Mouse (Mus musculus) adrenal gland, adult 2 months (tissue): ENCODE results near the gene Axdnd1. TPM values are rescaled to one million over a fixed set of nuclear protein-coding genes. Genes with fewer than 3 reads are reported as not detected.
"Not testable (repeated sequence)": the region's sequence is repeated elsewhere in the genome, so short reads cannot be mapped to it uniquely, and the experiment has no call there.

Experiments used
- DNase-seq: peaks from one replicate; pipeline ENCODE4 v3.0.0; 2021
- polyA plus RNA-seq: library from polyadenylated mRNA; depleted of rRNA; stranded (reverse); fragments of >200 nt; gene quantifications from 2 replicates; pipeline ENCODE4 v1.2.3, GENCODE M21; 2012
- total RNA-seq, 2 experiments: library from RNA; stranded (reverse); gene quantifications; 2 replicates each; pipeline ENCODE4 v1.2.3; 2021

Axdnd1 gene
- total and polyA plus RNA-seq, 3 experiments, result 0.11 to 9.1 (median 1.7) TPM

DNA sequence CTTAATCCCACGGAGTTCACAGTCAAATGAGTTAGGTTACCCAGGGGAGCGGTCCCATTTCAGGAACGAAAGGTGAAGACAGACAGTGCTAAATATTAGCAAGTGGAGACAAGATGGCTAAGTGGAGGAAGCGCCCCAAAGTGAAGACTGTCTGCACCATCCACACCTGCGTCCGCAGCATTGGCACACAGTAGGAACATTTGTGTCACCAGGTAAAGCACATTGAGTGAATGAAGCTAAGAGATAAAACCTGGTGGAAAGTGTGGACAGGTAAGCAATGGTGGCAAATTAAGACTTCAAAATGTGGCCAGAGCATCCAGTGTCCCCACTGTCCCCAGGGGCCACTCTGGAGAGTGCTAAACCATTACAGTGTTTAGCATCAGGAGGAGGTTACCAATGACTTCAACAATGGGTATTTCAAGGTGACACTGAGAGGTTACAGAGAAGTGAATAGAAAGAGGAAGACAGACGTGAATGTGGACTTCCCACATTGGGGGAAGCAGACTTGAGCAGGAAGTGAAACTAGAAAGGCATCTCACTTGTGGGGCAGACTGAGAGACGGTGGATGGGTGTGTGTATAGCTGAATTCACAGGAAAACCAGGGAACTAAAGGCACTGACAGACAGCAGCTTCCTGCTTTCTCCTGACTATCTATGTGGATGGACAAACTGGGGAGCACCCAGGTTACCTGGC is 16.2 kb upstream of the Axdnd1 start:
- no peak for DNase-seq

DNA sequence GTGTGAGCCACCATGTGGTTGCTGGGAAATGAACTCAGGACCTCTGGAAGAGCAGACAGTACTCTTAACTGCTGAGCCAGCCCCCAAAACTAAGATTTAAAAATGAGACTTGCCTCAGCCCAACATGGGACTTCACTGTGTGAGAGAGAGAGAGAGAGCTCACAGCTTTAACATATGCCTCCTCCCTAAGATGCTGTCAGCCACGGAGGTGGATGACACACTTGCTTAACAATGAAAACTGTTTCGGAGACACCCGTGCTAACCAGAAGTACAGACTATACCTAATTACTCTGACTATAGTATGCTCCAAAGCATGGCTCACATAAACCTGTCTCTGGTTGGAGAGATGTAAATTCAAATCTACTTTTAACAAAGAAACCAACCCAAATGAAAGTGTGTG is 12.5 kb upstream of the Axdnd1 start:
- no peak for DNase-seq

DNA sequence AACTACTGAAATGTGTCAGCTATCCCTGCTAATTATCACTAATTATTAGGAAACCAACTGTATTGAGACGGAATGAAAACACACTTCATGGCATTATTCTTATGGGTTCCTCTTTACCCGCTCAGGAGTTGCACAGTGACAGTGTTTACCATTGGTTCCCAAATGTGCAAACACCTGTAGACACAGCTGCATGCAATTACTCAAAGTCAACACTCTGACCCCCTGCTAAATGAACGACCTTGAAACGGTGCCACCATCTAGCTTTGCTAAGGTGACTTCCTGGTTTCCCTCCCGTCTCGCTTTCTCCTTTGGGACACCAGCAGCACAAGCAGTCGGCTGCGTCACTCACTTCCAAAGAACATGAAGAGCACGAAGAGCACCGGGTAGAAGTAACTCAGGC is 11.5 kb upstream of the Axdnd1 start:
- no peak for DNase-seq

DNA sequence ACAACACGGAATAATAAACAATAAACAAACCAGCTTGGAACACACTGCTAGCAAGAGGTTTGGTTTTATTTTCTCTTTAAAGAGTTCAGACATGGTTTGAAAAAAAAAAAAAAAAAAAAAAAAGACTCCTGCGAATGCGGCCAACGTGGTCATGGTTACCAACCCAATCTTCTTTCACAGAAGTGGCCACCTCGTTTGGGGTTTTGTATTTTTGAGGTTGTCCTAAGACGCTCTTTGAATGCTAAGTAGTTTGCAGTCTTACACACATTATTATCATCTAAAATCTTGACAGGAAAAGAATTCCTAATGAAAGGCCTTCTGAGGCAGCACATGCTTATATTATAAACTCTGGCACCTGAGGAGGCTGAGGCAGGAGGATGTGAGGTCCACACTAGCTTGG is 7.5 kb upstream of the Axdnd1 start:
- no peak for DNase-seq

DNA sequence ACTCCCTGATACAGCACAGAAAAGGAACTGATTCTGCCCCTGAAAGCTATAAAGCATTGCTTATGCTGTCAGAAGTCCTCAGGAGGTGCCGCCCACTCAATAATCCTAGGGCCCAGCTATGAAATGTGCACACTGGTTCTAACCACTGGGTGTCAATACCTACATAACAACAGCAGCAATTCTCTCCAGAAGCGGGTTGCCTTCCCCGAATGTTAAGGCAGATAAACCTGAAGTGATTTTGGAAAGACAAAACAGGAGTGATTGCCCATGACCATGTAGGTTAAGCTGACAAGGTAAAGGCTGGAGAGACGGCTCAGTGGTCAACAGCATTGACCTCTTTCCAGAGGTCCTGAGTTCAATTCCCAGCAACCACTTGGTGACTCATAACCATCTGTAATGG is 4.8 kb upstream of the Axdnd1 start:
- no peak for DNase-seq

DNA sequence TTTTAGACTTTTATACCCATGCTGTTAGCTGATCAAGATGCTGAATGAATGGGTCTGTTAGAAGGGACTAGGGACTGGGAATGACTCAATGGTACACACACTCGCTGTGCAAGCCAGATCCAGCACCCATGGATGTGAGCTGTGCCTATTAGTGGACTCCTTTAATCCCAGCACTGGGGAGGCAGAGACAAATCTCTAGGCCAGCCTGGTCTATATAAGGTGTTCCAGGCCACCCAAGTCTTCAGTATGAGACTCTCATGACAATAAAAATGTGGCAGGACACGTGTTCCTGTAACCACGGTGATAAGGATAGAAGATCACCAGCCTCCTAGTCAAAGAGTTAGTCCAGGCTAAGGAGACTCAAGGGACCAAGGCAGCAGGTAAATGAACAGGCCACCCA is 3.1 kb upstream of the Axdnd1 start:
- no peak for DNase-seq

DNA sequence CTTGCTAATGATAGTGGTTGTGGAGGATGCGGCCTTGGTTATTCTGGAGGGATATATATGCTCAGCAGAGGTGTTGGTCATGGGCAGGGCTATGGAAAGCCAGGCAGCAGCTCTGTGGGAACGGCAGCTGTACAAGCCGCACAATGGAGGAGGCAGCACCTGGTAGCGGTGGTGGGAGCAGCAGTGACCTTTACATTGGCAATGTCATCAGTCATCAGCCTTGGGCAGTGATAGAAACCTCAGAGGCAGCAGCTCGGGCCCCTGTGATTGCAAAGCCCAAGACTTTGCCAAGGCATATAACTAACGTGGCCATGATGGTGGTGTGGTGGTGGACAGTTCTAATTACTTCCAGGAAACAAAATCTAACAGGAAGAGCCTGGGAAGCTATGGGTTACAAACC is 2.5 kb upstream of the Axdnd1 start:
- DNase-seq, result peak; percentile 54

DNA sequence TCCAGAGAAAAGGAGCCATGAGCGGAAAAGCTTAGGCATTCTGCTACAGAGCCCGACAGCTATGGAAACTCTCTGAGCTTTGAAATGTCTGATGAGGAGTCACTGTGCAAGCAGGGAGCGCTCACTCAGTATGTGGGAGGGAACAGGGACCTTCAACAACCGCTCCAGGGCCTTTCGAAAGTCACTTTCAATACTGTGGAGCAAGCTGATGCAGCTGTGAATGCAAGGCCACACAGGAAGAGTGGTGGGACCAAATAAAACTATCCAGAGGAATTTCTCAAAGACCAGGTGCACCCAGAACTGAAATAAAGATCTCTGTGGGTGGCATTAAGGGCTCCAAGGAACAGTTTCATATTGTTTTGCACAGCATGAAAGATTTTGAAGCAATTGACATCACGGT is 1.9 kb upstream of the Axdnd1 start:
- DNase-seq, result no peak

DNA sequence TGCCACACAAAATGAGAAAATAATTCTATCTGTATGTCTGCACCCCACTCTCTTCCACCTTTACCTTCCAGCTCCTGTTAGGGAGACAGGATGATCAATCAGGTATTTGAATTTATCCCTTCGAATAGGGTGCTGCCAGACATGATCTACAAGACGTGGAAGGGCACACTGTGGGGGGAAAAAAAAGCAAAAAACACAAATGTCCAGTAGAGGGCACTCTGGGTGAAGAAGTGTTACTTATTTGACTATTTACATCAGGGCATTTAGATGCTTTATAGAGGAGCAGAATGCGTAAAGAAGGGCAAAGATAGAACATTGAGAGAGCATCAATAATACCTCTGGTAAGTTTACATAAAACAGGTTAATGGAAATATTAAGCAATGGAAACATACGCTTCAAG is 2.8 kb downstream of the Axdnd1 start:
- DNase-seq, result no peak

DNA sequence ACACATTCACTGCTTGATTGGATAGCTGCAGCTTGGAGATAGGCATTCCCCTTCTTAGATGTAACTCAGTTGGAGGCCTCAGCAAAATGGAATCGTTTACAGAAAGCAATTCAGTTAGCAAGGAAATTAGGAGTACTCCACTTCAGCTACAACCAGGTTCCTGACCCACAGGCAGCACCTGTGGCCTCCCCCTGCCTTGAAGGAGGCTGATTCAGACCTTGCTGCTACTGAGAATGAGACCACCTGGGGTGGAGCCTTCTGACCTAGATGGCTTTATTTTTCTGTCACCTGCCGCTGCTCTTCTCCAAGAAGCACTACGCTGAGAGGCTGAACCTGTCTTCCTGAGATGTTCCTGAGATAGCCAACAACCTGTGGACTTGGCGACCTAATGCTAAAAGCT is 12.4 kb downstream of the Axdnd1 start:
- DNase-seq, result no peak

DNA sequence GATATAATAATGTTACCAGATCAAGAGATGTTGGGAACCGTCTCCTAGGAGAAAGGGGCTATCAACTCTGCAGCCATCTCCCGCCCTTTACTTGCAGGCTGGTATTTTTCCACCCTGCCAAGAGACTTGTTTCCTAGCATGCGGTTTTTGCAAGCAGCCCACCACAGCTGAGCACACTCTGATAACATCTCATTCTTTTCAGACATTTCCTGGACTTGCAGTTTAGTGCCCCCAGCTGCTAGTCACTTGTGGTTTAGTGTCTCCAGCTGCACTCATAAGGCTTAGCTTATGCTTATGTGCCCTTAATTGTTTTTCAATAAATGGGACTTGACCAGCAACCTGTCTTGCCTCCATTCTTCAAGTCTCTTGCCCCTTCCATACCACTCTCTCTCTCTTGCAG is 13.0 kb downstream of the Axdnd1 start:
- DNase-seq, result no peak

DNA sequence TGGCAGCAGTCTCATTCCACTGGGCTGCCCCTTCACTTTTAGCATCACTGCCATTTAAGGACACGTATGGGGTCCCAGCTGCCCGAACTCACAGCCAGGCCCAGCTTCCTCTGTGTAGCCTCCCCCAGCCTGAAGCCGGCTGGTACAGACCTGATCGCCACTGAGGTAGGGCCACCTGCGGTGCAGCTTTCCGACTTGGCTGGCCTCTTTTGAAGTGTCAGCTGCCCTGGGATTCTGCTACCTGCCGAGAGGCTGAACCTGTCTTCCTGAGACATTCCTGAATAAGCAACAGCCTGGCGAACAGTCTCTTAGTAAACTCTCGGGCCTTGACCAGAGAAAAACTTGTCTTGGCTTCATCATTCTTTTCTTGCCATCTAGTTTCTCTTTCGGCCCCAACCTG is 17.7 kb downstream of the Axdnd1 start:
- no peak for DNase-seq

DNA sequence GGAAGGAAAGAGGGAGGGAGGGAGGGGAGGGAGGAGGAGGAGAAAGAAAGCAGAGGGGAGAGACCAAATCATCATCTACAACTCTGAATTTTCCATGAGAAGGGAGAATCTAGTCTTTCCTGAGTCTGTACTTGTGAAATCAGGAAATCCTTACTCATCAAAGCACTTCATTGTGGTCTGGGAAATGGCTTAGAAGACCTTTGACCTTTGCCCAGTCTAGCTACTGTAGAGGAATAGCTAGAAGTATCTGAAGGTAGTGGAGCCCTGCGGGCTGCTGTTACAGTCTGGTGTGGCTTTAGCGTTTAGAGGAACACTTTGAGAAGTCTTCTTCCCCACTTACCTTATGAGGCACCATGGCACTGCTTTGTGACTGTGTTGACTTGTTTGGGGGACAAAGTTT is 18.5 kb downstream of the Axdnd1 start:
- DNase-seq, result no peak

DNA sequence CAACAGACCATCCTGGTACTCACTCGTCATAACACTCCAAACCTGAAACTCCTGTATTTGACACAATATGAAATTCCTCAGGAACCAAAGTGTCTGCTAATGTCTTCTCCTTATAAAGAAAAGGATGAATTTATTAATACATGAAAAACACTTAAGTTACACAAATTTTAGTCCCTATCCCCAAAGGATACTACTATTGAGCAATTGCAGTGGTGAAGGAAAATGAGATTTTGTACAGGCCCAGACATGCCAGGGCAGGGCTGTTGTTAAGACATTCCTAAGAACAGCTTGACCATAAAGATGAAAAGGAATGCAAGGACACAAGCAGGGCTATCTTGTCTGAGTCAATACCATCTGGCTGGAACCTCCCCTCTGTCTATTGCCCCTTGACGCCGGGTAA is 20.8 kb downstream of the Axdnd1 start:
- not testable (repeated sequence) for DNase-seq

DNA sequence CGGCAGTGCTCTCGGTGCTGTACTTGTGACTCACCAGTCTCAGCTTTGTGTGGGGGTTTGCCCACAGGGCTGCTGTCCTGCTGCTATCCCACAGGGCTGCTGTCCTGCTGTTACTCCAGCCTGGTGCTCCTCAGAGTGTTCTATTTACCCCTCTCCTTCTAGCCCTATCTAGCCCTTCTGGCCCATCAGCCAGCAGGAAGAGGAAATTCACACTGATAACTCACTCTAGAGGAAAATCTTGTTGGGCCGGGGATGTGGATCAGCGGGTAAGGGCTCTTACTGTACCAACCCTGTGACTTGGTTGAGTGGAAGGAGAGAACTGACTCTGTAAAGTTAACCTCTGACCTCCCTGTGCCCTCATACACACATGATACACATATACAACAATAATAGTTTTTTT is 27.8 kb downstream of the Axdnd1 start:
- DNase-seq, result no peak

DNA sequence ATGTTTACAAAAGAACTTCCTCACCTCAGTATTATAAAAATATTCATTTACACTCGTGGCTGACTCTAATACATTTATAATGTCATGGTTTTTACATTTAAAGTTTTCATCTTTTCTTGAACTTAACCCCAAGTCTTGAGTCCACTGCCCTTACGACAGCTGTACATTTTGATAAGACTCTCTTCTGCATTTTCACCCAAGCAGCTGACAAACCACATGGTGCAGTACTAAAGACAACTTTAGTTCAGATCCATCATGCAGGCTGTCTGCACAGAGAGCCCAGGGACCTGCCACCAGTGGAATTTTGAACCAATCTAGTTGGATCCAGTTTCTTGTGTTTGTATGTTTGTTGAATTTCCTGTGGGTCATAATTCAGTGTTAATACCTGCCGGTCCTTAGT is 34.1 kb downstream of the Axdnd1 start:
- no peak for DNase-seq

DNA sequence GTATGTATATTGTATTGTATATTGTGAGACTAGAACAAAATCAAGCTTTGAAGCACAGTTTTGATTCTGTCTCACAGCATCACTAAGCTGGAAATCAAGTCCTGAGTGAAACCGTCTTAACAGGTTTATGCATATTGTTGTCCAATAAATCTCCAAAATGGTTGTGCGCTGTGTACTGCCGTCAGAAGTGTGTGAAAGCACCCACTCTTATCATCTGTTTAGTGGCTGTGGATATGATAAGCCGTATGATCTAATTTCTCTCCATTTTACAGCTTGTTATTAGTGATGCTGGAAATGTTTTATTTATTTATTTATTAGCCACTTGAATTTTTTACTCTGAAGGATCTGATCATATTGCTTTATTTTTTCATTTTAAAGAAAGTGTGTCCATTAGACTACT is 34.7 kb downstream of the Axdnd1 start:
- DNase-seq, result no peak

DNA sequence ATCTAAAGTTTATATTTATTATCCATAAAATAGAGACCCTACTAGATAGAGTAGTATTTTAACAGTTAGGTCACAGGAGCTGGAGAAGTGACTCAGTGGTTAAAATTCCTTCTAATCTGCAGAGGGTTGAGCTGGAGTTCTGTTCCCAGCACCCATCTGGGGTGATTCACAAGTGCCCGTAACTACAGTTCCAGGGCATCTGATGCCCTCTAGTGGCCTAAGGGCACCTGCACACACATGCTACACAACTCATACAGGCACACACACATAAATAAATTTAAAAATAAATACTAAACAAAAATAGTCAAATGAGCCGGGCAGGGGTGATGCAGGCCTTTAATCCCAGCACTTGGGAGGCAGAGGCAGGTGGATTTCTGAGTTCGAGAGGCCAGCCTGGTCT is 39.7 kb downstream of the Axdnd1 start:
- no peak for DNase-seq

DNA sequence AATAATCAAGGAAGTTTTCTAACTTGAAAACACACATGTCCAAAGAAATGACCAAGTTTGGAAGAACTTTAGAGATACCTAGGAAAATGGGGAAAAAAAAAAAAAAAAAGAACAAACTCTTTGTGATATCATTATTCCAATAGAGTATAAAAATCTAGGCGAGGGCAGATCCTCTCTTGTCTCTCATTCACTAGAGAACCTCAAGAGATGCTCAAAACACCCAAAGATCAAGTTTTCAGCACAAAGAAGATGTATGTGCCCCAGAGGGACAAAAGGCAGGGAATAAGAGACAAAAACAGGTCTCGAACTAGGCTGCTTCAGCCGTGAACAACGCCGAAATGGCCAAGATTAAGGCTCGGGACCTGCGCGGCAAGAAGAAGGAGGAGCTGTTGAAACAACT is 55.2 kb downstream of the Axdnd1 start, which contains the start of gene Gm2000:
Gm2000 (plus strand) TSS at position 301 of the 400 bp plus-strand sequence.
- DNase-seq, result no peak

DNA sequence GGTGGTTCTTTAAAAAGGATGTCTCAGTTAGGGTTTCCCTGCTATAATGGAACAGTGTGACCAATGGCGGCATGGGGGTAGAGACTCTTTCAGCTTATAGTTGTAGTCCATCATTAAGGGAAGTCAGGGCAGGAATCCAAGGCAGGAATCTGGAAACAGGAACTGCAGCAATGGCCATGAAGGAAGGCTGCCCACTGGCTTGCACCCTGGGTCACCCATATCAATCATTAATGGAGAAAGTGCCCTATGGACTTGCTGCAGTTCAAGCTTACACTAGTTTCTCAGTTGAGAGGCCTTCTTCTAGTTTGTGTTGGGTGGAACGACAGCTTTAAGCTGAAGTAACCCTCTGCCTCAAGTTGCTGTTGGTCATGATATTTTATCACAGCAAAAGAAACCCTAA is 68.5 kb downstream of the Axdnd1 start:
- DNase-seq, result no peak

DNA sequence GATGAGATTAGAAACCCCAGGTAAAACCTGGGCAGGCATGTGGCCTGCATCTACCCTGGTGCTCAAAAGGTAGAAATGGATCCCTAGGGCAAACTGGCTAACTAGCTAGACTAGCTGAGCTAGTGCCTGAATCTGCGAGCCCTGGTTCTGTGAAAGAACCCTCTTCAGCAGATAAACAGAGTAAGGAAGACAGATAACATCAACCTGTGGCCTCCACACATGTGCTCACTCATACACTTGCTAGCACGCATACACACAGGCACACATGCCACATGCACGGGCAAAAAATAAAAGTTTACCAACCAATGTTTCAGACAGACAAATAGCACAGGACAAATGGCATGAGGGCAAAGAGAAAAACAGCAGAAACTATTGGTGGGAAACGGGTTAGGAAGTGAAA is 70.5 kb downstream of the Axdnd1 start:
- no peak for DNase-seq

DNA sequence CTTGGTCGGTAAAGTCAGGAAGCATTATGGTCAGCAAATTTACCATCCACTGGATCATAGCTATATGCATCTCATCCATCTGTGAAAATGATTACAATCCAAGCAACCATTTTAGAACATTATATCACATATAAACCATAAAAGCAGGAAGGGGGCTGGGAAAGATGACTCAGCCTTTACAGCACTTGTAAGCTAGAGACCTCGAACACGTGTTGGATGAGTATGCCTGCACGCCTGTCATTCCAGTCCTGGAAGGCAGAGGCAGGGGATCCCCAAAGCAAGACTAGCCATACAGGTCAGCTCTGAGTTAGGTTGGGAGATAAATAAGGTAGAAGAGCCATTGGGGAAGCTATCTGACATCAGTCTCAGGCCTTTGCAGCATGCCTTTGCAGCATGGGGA is 71.9 kb downstream of the Axdnd1 start:
- no peak for DNase-seq

DNA sequence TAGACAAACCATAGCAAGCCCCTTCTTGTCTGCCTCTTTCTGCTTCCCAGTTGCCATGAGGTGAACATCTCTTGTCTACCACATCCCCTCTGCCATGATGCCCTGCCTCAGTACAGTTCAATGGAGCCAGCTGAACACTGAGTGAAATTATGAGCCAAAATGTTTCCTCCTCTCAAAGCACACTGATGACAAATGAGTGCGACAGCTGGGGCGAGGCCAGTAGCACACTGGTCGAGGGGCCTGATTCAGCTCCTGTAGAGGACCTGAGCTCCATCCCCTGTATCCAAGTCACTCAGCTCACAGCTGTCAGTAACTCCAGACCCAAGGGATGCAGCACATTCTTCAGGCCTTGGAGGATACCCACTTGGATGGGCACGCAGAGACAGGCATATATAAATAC is 75.3 kb downstream of the Axdnd1 start:
- DNase-seq, result no peak

DNA sequence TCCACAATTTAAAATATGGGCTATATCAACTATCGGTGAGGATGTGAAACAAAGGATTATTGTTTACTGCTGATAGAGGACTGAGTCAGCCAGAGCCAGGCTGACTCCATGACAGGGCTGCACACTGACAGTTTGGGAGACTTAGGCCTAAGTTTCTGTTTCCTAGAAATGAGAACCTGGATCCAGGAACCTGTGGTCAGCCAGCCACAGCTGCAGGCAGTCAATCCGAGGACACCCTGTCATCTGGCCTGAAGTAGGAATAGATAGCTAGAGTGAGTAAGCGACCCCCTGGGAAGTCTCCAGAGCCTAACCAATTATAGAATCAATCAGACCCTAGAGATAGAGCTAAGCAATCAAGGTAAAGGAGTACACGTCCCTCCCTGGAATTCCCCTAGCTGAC is 76.5 kb downstream of the Axdnd1 start:
- no peak for DNase-seq

DNA sequence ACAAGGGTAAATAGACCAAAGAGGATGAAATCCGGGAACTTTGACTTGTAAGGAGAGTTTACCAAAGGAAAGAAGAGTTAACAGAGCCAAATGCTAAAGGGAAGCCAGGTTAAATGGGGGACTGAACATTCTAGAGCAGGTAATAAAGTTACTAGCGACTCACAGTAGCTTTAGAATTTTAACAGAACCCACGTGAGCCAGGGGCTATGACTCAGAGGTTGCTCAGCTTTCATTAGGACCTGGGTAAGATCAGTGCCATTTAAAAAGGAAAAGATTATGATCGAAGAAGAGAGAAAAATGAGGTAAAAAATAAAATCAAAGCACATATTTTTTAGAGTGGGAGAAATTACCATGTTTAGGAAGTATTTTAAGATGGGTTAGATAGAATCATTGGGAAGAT is 80.1 kb downstream of the Axdnd1 start:
- DNase-seq, result peak; percentile 20
